Mouse (Mus musculus) neural tube, embryonic 11.5 days (tissue): ENCODE data around the gene Csnk2a1. TPM values are rescaled to one million over a fixed set of nuclear protein-coding genes. Genes with fewer than 3 reads are reported as not detected.

Experiments
- ATAC-seq: fragments of 200-750 bp; cut with Nextera tagmentation; 2 replicates; pipeline ENCODE4 v1.8.0; 2017; ENCODE audit warnings: moderate number of reproducible peaks, mild to moderate bottlenecking, moderate TSS enrichment, moderate library complexity; ENCODE audit not compliant: insufficient read depth, low FRiP score, low TSS enrichment
- DNase-seq: peaks from one replicate; pipeline ENCODE4 v3.0.0-alpha.2; 2015; ENCODE audit warnings: low spot score
- H3K27ac ChIP-seq: fragments of 300-500 bp; sonication (generic); 2 replicates; pipeline ENCODE4 v1.5.1; 2014; ENCODE audit warnings: low read depth, mild to moderate bottlenecking, low read length
- H3K27me3 ChIP-seq: fragments of 300-500 bp; sonication (generic); 2 replicates; pipeline ENCODE4 v1.6.1; 2014; ENCODE audit warnings: mild to moderate bottlenecking, low read length, mixed read lengths; ENCODE audit not compliant: control insufficient read depth, insufficient read depth
- H3K36me3 ChIP-seq: fragments of 300-500 bp; sonication (generic); 2 replicates; pipeline ENCODE4 v1.6.1; 2014; ENCODE audit warnings: mild to moderate bottlenecking, low read length, moderate library complexity, mixed read lengths; ENCODE audit not compliant: control insufficient read depth, insufficient read depth
- H3K4me1 ChIP-seq: fragments of 300-500 bp; sonication (generic); 2 replicates; pipeline ENCODE4 v1.6.1; 2014; ENCODE audit warnings: low read length, mixed read lengths; ENCODE audit not compliant: control insufficient read depth, insufficient read depth
- H3K4me2 ChIP-seq: fragments of 300-500 bp; sonication (generic); 2 replicates; pipeline ENCODE4 v1.6.1; 2014; ENCODE audit warnings: low read depth, mild to moderate bottlenecking, moderate library complexity
- H3K4me3 ChIP-seq: fragments of 300-500 bp; sonication (generic); 2 replicates; pipeline ENCODE4 v1.5.1; 2014; ENCODE audit warnings: low read depth, low read length
- H3K9ac ChIP-seq: fragments of 300-500 bp; sonication (generic); 2 replicates; pipeline ENCODE4 v1.6.1; 2014; ENCODE audit warnings: mild to moderate bottlenecking, low read length
- H3K9me3 ChIP-seq: fragments of 300-500 bp; sonication (generic); 2 replicates; pipeline ENCODE4 v1.6.1; 2016; ENCODE audit warnings: low read length; ENCODE audit not compliant: control insufficient read depth
- WGBS: fragments of 180-500 bp; shearing (Covaris S2); extraction: QIAGEN DNeasy Blood & Tissue Kit; methylation state at CpG from one replicate; pipeline ENCODE4 v1.1.7; 2014; 5-methylcytosine and 5-hydroxymethylcytosine counted together
- polyA plus RNA-seq: library from polyadenylated mRNA; unstranded; fragments of >200 nt; fragmentation: Nextera tagmentation; extraction: Ambion mirVana; gene quantifications from 2 replicates; pipeline ENCODE4 v1.2.1, GENCODE M21; 2014

The Csnk2a1 gene
- polyA plus RNA-seq: 62.8 and 68.4 TPM in 2 replicates

- DNase-seq (peak; percentile 95), ATAC-seq (peak; percentile 94)
- Histone ChIP-seq H3K9ac (peak within 1 kb of the TSS; percentile 89), H3K27ac (peak within 1 kb of the TSS; percentile 92), H3K4me3 (peak within 1 kb of the TSS; percentile 93), H3K9me3 (no peaks in the 10 kb centered on the region), H3K27me3 (no peaks in the 10 kb centered on the region), H3K36me3 (no peaks in the 10 kb centered on the region), H3K4me1 (peaks cover 5% of the 10 kb centered on the region; the same call in 1 of the 2 replicates), H3K4me2 (peak within 1 kb of the TSS; percentile 58)
- under 1% methylated on average over 53 of the region's 58 CpGs for WGBS
These were observed at the start of gene Csnk2a1 for GRCm38 (mm10) chr2:152226248-152227050. Gene Csnk2a1 (plus strand): TSS chr2:152226839.

- peak; percentile 51 for DNase-seq
- peak overlapping the region; percentile 33 for H3K4me2 ChIP-seq
- H3K27me3 ChIP-seq: no peaks in the 10 kb centered on the region
- 13% methylated on average over 23 of the region's 24 CpGs for WGBS
- no peak; the same call in 1 of the 2 replicates for ATAC-seq
- no peaks in the 10 kb centered on the region for H3K36me3 ChIP-seq
- H3K9me3 ChIP-seq: no peaks in the 10 kb centered on the region
- no peak overlapping the region for H3K27ac ChIP-seq
- peak overlapping the region; percentile 42; the same call in 1 of the 2 replicates for H3K9ac ChIP-seq
- H3K4me1 ChIP-seq: no peaks in the 10 kb centered on the region; the same call in 1 of the 2 replicates
- H3K4me3 ChIP-seq: no peak overlapping the region
These were observed 49.4 kb upstream of the Csnk2a1 start for GRCm38 (mm10) chr2:152177162-152177805.

GRCm38 (mm10) chr2:152177806-152178170 is 48.9 kb upstream of the Csnk2a1 start:
- no peaks in the 10 kb centered on the region for H3K27me3 ChIP-seq
- H3K9ac ChIP-seq: no peak overlapping the region
- no peak overlapping the region for H3K4me3 ChIP-seq
- DNase-seq (no peak), ATAC-seq (no peak)
- no peak overlapping the region for H3K4me2 ChIP-seq
- no peaks in the 10 kb centered on the region; the same call in 1 of the 2 replicates for H3K4me1 ChIP-seq
- H3K27ac ChIP-seq: no peak overlapping the region
- no peaks in the 10 kb centered on the region for H3K9me3 ChIP-seq
- 74% methylated on average over 6 of the region's 6 CpGs for WGBS
- no peaks in the 10 kb centered on the region for H3K36me3 ChIP-seq

GRCm38 (mm10) chr2:152178345-152178744 is 48.3 kb upstream of the Csnk2a1 start:
- DNase-seq: no peak
- 75% methylated on average over 3 of the region's 3 CpGs for WGBS

GRCm38 (mm10) chr2:152179301-152179700 is 47.3 kb upstream of the Csnk2a1 start:
- no peak for DNase-seq
- WGBS: 79% methylated on average over 2 of the region's 2 CpGs
- Histone ChIP-seq H3K36me3 (no peaks in the 10 kb centered on the region), H3K9me3 (no peaks in the 10 kb centered on the region), H3K4me2 (no peak overlapping the region), H3K27ac (no peak overlapping the region), H3K27me3 (no peaks in the 10 kb centered on the region), H3K9ac (no peak overlapping the region), H3K4me3 (no peak overlapping the region), H3K4me1 (no peaks in the 10 kb centered on the region; the same call in 1 of the 2 replicates)
- ATAC-seq: no peak

More at GRCm38 (mm10) chr2:152178345-152178744, 48.3 kb upstream of the Csnk2a1 start:
- no peaks in the 10 kb centered on the region for H3K9me3 ChIP-seq
- H3K9ac ChIP-seq: no peak overlapping the region
- no peak for ATAC-seq
- H3K36me3 ChIP-seq: no peaks in the 10 kb centered on the region
- H3K4me1 ChIP-seq: no peaks in the 10 kb centered on the region; the same call in 1 of the 2 replicates
- H3K4me2 ChIP-seq: no peak overlapping the region
- no peak overlapping the region for H3K27ac ChIP-seq
- no peaks in the 10 kb centered on the region for H3K27me3 ChIP-seq
- H3K4me3 ChIP-seq: no peak overlapping the region

GRCm38 (mm10) chr2:152180323-152180722 is 46.3 kb upstream of the Csnk2a1 start:
- no peaks in the 10 kb centered on the region; the same call in 1 of the 2 replicates for H3K4me1 ChIP-seq
- no peaks in the 10 kb centered on the region for H3K27me3 ChIP-seq
- no peak for DNase-seq
- ATAC-seq: no peak
- no peak overlapping the region for H3K4me2 ChIP-seq
- H3K27ac ChIP-seq: no peak overlapping the region
- no peaks in the 10 kb centered on the region for H3K36me3 ChIP-seq
- WGBS: 51% methylated on average over 6 of the region's 6 CpGs
- no peak overlapping the region for H3K9ac ChIP-seq
- no peak overlapping the region for H3K4me3 ChIP-seq
- H3K9me3 ChIP-seq: no peaks in the 10 kb centered on the region

GRCm38 (mm10) chr2:152187132-152187531 is 39.5 kb upstream of the Csnk2a1 start:
- 88% methylated on average over 5 of the region's 5 CpGs for WGBS
- DNase-seq (no peak), ATAC-seq (no peak)
- no peaks in the 10 kb centered on the region for H3K36me3 ChIP-seq
- H3K27ac ChIP-seq: no peak overlapping the region
- no peaks in the 10 kb centered on the region for H3K9me3 ChIP-seq
- no peak overlapping the region for H3K9ac ChIP-seq
- H3K4me1 ChIP-seq: 0 out of 2 replicates have a peak, but pooled peaks cover 3% of the 10 kb centered on the region
- H3K4me2 ChIP-seq: no peak overlapping the region
- no peaks in the 10 kb centered on the region for H3K27me3 ChIP-seq
- H3K4me3 ChIP-seq: no peak overlapping the region

GRCm38 (mm10) chr2:152189213-152189612 is 37.4 kb upstream of the Csnk2a1 start:
- Histone ChIP-seq H3K27ac (no peak overlapping the region), H3K4me1 (0 out of 2 replicates have a peak, but pooled peaks cover 3% of the 10 kb centered on the region), H3K36me3 (no peaks in the 10 kb centered on the region), H3K4me3 (no peak overlapping the region), H3K27me3 (no peaks in the 10 kb centered on the region), H3K4me2 (no peak overlapping the region), H3K9ac (no peak overlapping the region), H3K9me3 (no peaks in the 10 kb centered on the region)
- DNase-seq (no peak), ATAC-seq (no peak)
- WGBS: 75% methylated on average over 7 of the region's 7 CpGs
